Mouse (Mus musculus): Measurements from ENCODE around the gene Morn2. TPM values are rescaled to one million over a fixed set of nuclear protein-coding genes. Genes with fewer than 3 reads are reported as not detected.

The Morn2 gene
- polyA plus RNA-seq, 1 experiment from 2014 or later, result 26.0 TPM

GRCm38 (mm10) chr17:80288012-80288411, 2.0 kb upstream of the Morn2 start:
- DNase-seq (ENCODE audit: low spot score), result no peak
- Histone ChIP-seq H3K4me1 (peaks cover 17% of the 10 kb centered on the region), H3K27me3 (replicated peaks; ENCODE audit: low read depth, poor library complexity, severe bottlenecking) (no peaks in the 10 kb centered on the region), H3K36me3 (replicated peaks) (no peaks in the 10 kb centered on the region), H3K4me3 (no peak overlapping the region; the same call in 1 of the 2 replicates), H3K9me3 (no peaks in the 10 kb centered on the region), H3K27ac (replicated peaks) (no peak overlapping the region)
- WGBS, result 85% methylated on average over 6 of the region's 6 CpGs

DNA sequence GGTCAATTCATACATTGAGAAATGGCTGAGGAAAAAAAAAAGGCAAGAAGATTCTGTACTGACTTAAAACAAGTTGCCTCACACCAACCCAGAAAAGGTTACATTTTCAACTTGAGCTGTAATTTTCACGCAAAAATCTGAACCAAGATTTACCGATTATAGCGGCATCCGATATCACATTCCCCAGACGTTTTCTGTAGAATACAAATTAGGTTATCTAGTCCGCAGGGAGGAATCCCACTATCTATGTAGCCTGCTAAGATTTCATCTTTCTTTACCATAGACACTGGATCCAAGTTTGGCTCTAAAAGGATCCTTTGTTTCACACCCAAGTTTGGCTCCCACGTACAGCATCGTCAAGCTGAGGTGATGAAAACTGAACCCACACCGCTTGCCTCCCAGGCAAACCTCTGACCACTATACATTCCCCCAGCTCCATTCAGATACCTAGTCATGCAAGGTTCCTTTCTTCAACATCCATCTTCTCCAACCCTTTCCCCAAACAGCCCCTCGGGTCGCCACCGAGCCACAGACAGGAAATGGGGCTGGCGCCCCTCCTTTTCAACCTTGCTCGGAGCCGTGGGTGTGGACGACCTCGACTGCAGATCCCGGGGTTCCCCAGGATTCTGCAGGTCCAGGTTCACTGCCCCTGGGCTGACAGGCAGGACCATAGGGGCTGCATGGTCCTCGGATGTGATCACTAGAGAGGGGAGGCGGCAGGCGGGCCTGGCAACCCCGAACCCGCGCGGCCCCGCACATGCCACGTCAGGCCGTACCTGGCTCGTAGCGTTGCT, 526 bp upstream of the Morn2 start:
- no peak for DNase-seq (ENCODE audit: low spot score)
- H3K4me3 ChIP-seq, result peak overlapping the region; percentile 99
- H3K9me3 ChIP-seq, result no peaks in the 10 kb centered on the region
- under 1% methylated on average over 30 of the region's 30 CpGs for WGBS
- H3K4me1 ChIP-seq, result peaks cover 17% of the 10 kb centered on the region
- peak overlapping the region; percentile 89 for H3K27ac ChIP-seq (replicated peaks)
- no peaks in the 10 kb centered on the region for H3K36me3 ChIP-seq (replicated peaks)
- H3K27me3 ChIP-seq (replicated peaks; ENCODE audit: low read depth, poor library complexity, severe bottlenecking), result no peaks in the 10 kb centered on the region

- DNase-seq (ENCODE audit: low spot score), result peak; percentile 28
- 21% methylated on average over 2 of the region's 2 CpGs for WGBS
Observed at GRCm38 (mm10) chr17:80291148-80291547, 1.1 kb downstream of the Morn2 start.

DNA sequence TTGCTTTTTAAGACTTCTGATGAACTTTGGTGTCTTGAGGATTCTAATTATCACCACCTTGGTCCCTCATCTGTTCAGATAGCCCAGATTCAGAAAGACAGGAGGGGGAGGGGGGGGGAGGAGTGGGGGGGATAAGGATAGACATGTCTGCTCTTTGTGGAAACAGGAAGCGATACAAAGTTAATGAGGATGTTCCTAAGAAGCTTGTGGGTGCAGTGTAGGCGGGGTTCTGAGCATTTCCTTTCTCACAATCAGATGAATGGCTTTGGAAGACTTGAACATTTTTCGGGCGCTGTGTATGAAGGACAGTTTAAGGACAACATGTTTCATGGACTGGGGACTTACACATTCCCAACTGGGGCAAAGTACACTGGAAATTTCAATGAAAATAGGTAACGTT, 5.3 kb downstream of the Morn2 start:
- H3K36me3 ChIP-seq (replicated peaks), result no peaks in the 10 kb centered on the region
- no peak overlapping the region for H3K4me3 ChIP-seq
- DNase-seq (ENCODE audit: low spot score), result no peak
- no peaks in the 10 kb centered on the region for H3K9me3 ChIP-seq
- H3K4me1 ChIP-seq, result no peaks in the 10 kb centered on the region
- H3K27ac ChIP-seq (replicated peaks), result no peak overlapping the region
- 92% methylated on average over 5 of the region's 5 CpGs for WGBS
- H3K27me3 ChIP-seq (replicated peaks; ENCODE audit: low read depth, poor library complexity, severe bottlenecking), result no peaks in the 10 kb centered on the region

More at GRCm38 (mm10) chr17:80291148-80291547, 1.1 kb downstream of the Morn2 start:
- H3K27ac ChIP-seq (replicated peaks), result no peak overlapping the region
- H3K27me3 ChIP-seq (replicated peaks; ENCODE audit: low read depth, poor library complexity, severe bottlenecking), result no peaks in the 10 kb centered on the region
- peaks cover 17% of the 10 kb centered on the region for H3K4me1 ChIP-seq
- no peaks in the 10 kb centered on the region for H3K36me3 ChIP-seq (replicated peaks)
- H3K9me3 ChIP-seq, result no peaks in the 10 kb centered on the region
- no peak overlapping the region for H3K4me3 ChIP-seq

DNA sequence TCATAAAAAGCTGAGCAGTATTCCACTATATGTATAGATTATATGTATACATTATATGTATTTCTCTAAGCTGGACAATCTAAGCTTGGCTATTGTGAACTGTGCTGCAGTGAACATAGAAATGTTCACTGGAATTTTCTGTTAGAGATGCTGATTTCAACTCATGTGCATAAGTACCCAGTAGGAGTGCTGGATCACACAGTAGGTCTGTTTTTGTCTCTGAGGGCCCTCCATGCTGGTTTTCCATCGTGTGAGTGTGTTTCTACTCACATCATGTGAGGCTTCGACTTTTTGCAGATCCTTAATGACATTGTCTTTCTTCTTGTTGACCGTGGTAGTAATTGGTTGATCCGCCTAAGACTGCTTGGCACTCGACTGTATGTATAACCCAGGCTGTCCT, 8.8 kb downstream of the Morn2 start:
- Histone ChIP-seq H3K4me1 (no peaks in the 10 kb centered on the region), H3K27me3 (replicated peaks; ENCODE audit: low read depth, poor library complexity, severe bottlenecking) (no peaks in the 10 kb centered on the region), H3K9me3 (no peaks in the 10 kb centered on the region), H3K27ac (replicated peaks) (no peak overlapping the region), H3K36me3 (replicated peaks) (no peaks in the 10 kb centered on the region), H3K4me3 (no peak overlapping the region)
- 92% methylated on average over 5 of the region's 5 CpGs for WGBS
- no peak for DNase-seq (ENCODE audit: low spot score)

DNA sequence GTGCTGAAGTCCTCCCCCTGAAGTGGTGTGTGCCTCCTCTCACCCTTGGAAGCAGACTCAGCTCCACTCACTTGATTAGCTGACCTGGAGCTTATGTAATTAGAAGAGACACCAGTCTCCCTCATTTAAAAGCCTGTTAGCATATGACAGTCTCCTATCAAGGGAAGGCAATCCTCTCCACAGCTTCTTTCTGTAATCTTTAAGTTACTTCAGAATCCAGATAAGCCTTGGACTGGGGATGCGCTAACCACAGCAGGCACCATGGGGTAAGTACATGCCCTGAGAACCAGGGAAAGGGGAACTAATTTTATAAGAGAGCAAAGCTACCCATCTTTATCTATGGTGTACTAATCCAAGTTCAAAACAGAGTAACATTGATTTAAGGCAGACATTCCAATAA, 17.2 kb downstream of the Morn2 start, which contains the start of gene Arhgef33:
Arhgef33 (plus strand) TSS at position 157 of the 400 bp plus-strand sequence.
- no peaks in the 10 kb centered on the region for H3K9me3 ChIP-seq
- WGBS, result 95% methylated on average over 1 of the region's 1 CpGs
- H3K27me3 ChIP-seq (replicated peaks; ENCODE audit: low read depth, poor library complexity, severe bottlenecking), result no peaks in the 10 kb centered on the region

DNA sequence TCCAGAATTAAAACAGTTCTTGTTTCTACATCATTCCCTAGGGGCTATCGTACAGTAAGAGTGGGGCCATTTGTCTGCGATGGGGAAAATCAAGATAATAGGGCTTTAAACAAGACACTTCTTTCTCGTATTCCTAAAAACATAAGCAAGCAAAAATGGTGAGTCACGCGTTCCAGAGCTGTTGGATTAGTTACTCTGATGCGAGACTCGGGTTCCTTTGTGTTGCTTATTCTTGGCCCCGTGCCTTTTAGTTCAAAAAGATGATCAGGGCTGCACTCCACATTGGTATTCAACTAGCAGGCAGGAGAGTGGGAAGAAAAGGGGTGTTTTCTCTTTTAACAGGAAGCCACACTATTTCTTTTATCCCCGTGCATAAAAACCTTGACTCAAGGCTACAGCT, 21.8 kb downstream of the Morn2 start:
- DNase-seq (ENCODE audit: low spot score), result no peak
- peaks cover 9% of the 10 kb centered on the region; the same call in 1 of the 2 replicates for H3K4me1 ChIP-seq
- WGBS, result 79% methylated on average over 9 of the region's 9 CpGs
- H3K9me3 ChIP-seq, result no peaks in the 10 kb centered on the region
- H3K27ac ChIP-seq (replicated peaks), result no peak overlapping the region; the same call in 1 of the 2 replicates
- H3K4me3 ChIP-seq, result no peak overlapping the region
- no peaks in the 10 kb centered on the region for H3K27me3 ChIP-seq (replicated peaks; ENCODE audit: low read depth, poor library complexity, severe bottlenecking)
- H3K36me3 ChIP-seq (replicated peaks), result no peaks in the 10 kb centered on the region

More for the DNA sequence above, 17.2 kb downstream of the Morn2 start, which contains the start of gene Arhgef33:
- DNase-seq (ENCODE audit: low spot score), result no peak
- Histone ChIP-seq H3K4me1 (peaks cover 9% of the 10 kb centered on the region; the same call in 1 of the 2 replicates), H3K4me3 (no peak within 1 kb of the TSS), H3K36me3 (replicated peaks) (no peaks in the 10 kb centered on the region), H3K27ac (replicated peaks) (no peak within 1 kb of the TSS)

DNA sequence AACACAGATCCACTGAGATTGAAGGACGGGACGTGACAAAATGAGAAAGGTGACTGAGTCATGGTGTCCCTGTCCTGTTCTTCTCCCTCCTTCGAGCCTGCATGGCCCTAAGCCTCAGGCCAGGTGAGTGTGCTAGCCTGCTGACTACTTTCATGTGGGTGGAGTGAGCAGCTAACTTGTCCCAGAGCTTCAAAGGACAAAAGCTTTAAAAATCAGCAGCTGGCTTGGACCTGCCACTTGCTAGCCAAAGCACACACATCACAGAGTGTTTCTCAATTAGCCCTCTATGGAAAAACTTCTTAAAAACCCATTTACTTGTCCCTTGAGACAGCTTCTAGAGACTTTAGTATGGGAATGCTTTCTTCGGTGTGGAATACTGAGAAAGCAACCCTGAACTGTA, 22.4 kb downstream of the Morn2 start:
- Histone ChIP-seq H3K4me3 (no peak overlapping the region), H3K4me1 (peaks cover 9% of the 10 kb centered on the region; the same call in 1 of the 2 replicates), H3K27ac (replicated peaks) (no peak overlapping the region), H3K9me3 (no peaks in the 10 kb centered on the region), H3K36me3 (replicated peaks) (no peaks in the 10 kb centered on the region), H3K27me3 (replicated peaks; ENCODE audit: low read depth, poor library complexity, severe bottlenecking) (no peaks in the 10 kb centered on the region)
- 86% methylated on average over 4 of the region's 4 CpGs for WGBS
- DNase-seq (ENCODE audit: low spot score), result no peak

- Histone ChIP-seq H3K4me1 (0 out of 2 replicates have a peak, but pooled peaks cover 5% of the 10 kb centered on the region), H3K4me3 (no peak overlapping the region), H3K9me3 (no peaks in the 10 kb centered on the region), H3K27ac (replicated peaks) (no peak overlapping the region), H3K27me3 (replicated peaks; ENCODE audit: low read depth, poor library complexity, severe bottlenecking) (no peaks in the 10 kb centered on the region), H3K36me3 (replicated peaks) (no peaks in the 10 kb centered on the region)
- DNase-seq (ENCODE audit: low spot score), result no peak
- 88% methylated on average over 6 of the region's 6 CpGs for WGBS
Observed at GRCm38 (mm10) chr17:80322228-80322627, 32.2 kb downstream of the Morn2 start.

- Histone ChIP-seq H3K4me3 (no peak overlapping the region), H3K4me1 (0 out of 2 replicates have a peak, but pooled peaks cover 5% of the 10 kb centered on the region), H3K27me3 (replicated peaks; ENCODE audit: low read depth, poor library complexity, severe bottlenecking) (no peaks in the 10 kb centered on the region; the same call in 1 of the 2 replicates), H3K9me3 (no peaks in the 10 kb centered on the region), H3K27ac (replicated peaks) (no peak overlapping the region), H3K36me3 (replicated peaks) (no peaks in the 10 kb centered on the region)
- WGBS, result 84% methylated on average over 4 of the region's 4 CpGs
- no peak for DNase-seq (ENCODE audit: low spot score)
Observed at GRCm38 (mm10) chr17:80323015-80323414, 33.0 kb downstream of the Morn2 start.

DNA sequence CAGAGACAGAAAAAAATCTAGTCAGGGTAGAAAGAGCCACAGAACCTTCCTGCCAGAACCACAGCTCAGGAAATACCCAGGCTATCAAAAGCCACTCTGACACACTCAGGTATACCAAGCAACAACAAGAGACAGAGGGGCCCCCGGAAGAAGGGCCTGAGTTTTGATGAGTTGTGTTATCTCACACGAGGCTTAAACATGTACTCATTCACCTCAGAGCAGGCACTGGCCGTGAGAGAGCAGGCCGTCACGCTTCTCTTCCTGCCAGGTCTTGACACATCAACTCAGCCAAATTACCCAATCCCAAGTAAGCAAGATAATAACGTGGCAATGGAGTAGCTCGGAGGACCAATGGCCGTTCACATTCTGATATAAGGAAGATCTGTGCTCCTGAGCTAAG, 33.7 kb downstream of the Morn2 start:
- 83% methylated on average over 8 of the region's 8 CpGs for WGBS
- Histone ChIP-seq H3K36me3 (replicated peaks) (no peaks in the 10 kb centered on the region), H3K9me3 (no peaks in the 10 kb centered on the region), H3K4me1 (0 out of 2 replicates have a peak, but pooled peaks cover 5% of the 10 kb centered on the region), H3K27ac (replicated peaks) (no peak overlapping the region), H3K4me3 (no peak overlapping the region), H3K27me3 (replicated peaks; ENCODE audit: low read depth, poor library complexity, severe bottlenecking) (no peaks in the 10 kb centered on the region; the same call in 1 of the 2 replicates)
- DNase-seq (ENCODE audit: low spot score), result no peak

GRCm38 (mm10) chr17:80324521-80324920, 34.5 kb downstream of the Morn2 start:
- no peak overlapping the region for H3K27ac ChIP-seq (replicated peaks)
- H3K4me1 ChIP-seq, result 0 out of 2 replicates have a peak, but pooled peaks cover 5% of the 10 kb centered on the region
- no peak for DNase-seq (ENCODE audit: low spot score)
- no peaks in the 10 kb centered on the region for H3K36me3 ChIP-seq (replicated peaks)
- H3K4me3 ChIP-seq, result no peak overlapping the region
- H3K27me3 ChIP-seq (replicated peaks; ENCODE audit: low read depth, poor library complexity, severe bottlenecking), result no peaks in the 10 kb centered on the region; the same call in 1 of the 2 replicates
- 84% methylated on average over 7 of the region's 7 CpGs for WGBS
- no peaks in the 10 kb centered on the region for H3K9me3 ChIP-seq

DNA sequence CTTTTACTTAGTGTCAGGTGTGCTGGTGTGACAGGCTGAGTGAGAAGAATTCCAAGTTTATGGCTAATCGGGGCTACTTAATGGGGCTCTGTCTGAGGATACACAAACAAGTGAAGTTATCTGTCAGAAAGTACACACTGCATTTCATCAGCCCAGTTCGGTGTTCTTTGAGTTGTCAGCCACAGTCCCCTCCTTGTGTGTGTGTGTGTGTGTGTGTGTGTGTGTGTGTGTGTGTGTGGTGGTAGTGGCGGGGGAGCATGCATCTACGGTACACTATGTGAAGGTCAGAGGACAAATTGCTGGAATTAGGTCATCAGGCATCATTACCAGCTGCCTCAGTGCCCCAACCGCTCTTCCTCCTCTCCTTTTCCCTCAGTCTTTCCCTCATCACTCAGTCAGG, 35.5 kb downstream of the Morn2 start:
- no peaks in the 10 kb centered on the region for H3K36me3 ChIP-seq (replicated peaks)
- H3K27me3 ChIP-seq (replicated peaks; ENCODE audit: low read depth, poor library complexity, severe bottlenecking), result no peaks in the 10 kb centered on the region; the same call in 1 of the 2 replicates
- 0 out of 2 replicates have a peak, but pooled peaks cover 5% of the 10 kb centered on the region for H3K4me1 ChIP-seq
- H3K4me3 ChIP-seq, result no peak overlapping the region
- H3K9me3 ChIP-seq, result no peaks in the 10 kb centered on the region
- 67% methylated on average over 5 of the region's 5 CpGs for WGBS
- no peak for DNase-seq (ENCODE audit: low spot score)
- no peak overlapping the region for H3K27ac ChIP-seq (replicated peaks)

All from embryonic facial prominence, embryonic 10.5 days (tissue).